Mouse (Mus musculus) midbrain, embryonic 16.5 days (tissue): ENCODE data around the gene Plbd1. TPM values are rescaled to one million over a fixed set of nuclear protein-coding genes. Genes with fewer than 3 reads are reported as not detected.
A peak's percentile ranks its signal among the peaks of the same experiment; 100 is the strongest.

Experiments used
- ATAC-seq: fragments of 200-750 bp; cut with Nextera tagmentation; 2 replicates; pipeline ENCODE4 v1.8.0; 2017; ENCODE audit warnings: moderate TSS enrichment
- H3K27ac ChIP-seq: fragments of 300-500 bp; sonication (generic); 2 replicates; pipeline ENCODE4 v1.5.1; 2014; ENCODE audit warnings: mild to moderate bottlenecking, low read length, mixed read lengths
- H3K27me3 ChIP-seq: fragments of 300-500 bp; sonication (generic); 2 replicates; pipeline ENCODE4 v1.6.1; 2014; ENCODE audit warnings: low read depth, low read length, mixed read lengths; ENCODE audit not compliant: control insufficient read depth, insufficient read depth
- H3K36me3 ChIP-seq: fragments of 300-500 bp; sonication (generic); 2 replicates; pipeline ENCODE4 v1.6.1; 2014; ENCODE audit warnings: mild to moderate bottlenecking, low read length, moderate library complexity, mixed read lengths; ENCODE audit not compliant: control insufficient read depth, insufficient read depth
- H3K4me1 ChIP-seq: fragments of 300-500 bp; sonication (generic); 2 replicates; pipeline ENCODE4 v1.6.1; 2014; ENCODE audit warnings: mild to moderate bottlenecking, low read length, mixed read lengths; ENCODE audit not compliant: control insufficient read depth, insufficient read depth
- H3K4me2 ChIP-seq: fragments of 300-500 bp; sonication (generic); 2 replicates; pipeline ENCODE4 v1.6.1; 2014; ENCODE audit warnings: mild to moderate bottlenecking, low read length, mixed read lengths
- H3K4me3 ChIP-seq: fragments of 300-500 bp; sonication (generic); 2 replicates; pipeline ENCODE4 v1.5.1; 2014; ENCODE audit warnings: low read depth, mild to moderate bottlenecking, low read length, moderate library complexity, mixed read lengths
- H3K9ac ChIP-seq: fragments of 300-500 bp; sonication (generic); 2 replicates; pipeline ENCODE4 v1.6.1; 2014; ENCODE audit warnings: low read depth, low read length, mixed read lengths
- H3K9me3 ChIP-seq: fragments of 300-500 bp; sonication (generic); replicated peaks from 2 replicates; pipeline ENCODE4 v1.6.1; 2014; ENCODE audit warnings: mild to moderate bottlenecking, low read length, mixed read lengths; ENCODE audit not compliant: control insufficient read depth, poor library complexity, severe bottlenecking
- WGBS: fragments of 180-500 bp; shearing (Covaris S2); extraction: QIAGEN DNeasy Blood & Tissue Kit; methylation state at CpG from one replicate; pipeline ENCODE4 v1.1.7; 2014; 5-methylcytosine and 5-hydroxymethylcytosine counted together
- polyA plus RNA-seq: library from polyadenylated mRNA; unstranded; fragments of >200 nt; fragmentation: Nextera tagmentation; extraction: Ambion mirVana; gene quantifications from 2 replicates; pipeline ENCODE4 v1.2.1, GENCODE M21; 2015

Gene Plbd1
- polyA plus RNA-seq: 0.22 and 0.54 TPM in 2 replicates

GRCm38 (mm10) chr6:136661706-136662016 is at the start of gene Plbd1:
Plbd1 (minus strand) TSS chr6:136661928.
- Histone ChIP-seq H3K27me3 (peaks cover 12% of the 10 kb centered on the region), H3K4me2 (peak within 1 kb of the TSS; percentile 45), H3K9me3 (no peaks in the 10 kb centered on the region), H3K4me1 (no peaks in the 10 kb centered on the region; the same call in 1 of the 2 replicates), H3K27ac (no peak within 1 kb of the TSS), H3K36me3 (no peaks in the 10 kb centered on the region), H3K9ac (peak within 1 kb of the TSS; percentile 15; the same call in 1 of the 2 replicates), H3K4me3 (peak within 1 kb of the TSS; percentile 26; the same call in 1 of the 2 replicates)
- ATAC-seq: no peak
- WGBS: under 1% methylated on average over 19 of the region's 19 CpGs

DNA sequence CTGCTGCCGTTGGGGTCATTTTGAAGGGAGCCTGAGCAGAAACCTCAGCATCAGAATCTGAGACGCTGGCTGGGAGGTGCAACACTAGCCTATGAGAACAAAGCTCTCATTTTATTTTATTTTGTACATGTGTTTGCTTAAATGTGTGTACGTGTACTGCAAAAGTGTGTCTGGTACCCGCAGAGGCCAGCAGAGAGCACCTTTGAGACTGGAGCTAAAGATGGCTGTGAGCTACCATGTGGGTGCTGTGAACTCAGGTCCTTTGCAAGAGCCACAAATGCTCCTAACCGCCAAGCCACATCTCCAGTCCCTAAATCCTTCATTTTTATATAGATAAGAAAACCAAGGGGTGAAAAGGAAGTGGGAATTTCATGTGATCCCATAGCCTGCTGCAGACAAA is 48.7 kb upstream of the Plbd1 start:
- H3K27me3 ChIP-seq: no peaks in the 10 kb centered on the region
- no peak overlapping the region for H3K27ac ChIP-seq
- no peaks in the 10 kb centered on the region for H3K4me1 ChIP-seq
- H3K9me3 ChIP-seq: no peaks in the 10 kb centered on the region
- 88% methylated on average over 5 of the region's 5 CpGs for WGBS
- no peak for ATAC-seq
- no peak overlapping the region for H3K9ac ChIP-seq
- H3K4me2 ChIP-seq: no peak overlapping the region
- no peak overlapping the region for H3K4me3 ChIP-seq
- no peaks in the 10 kb centered on the region for H3K36me3 ChIP-seq

DNA sequence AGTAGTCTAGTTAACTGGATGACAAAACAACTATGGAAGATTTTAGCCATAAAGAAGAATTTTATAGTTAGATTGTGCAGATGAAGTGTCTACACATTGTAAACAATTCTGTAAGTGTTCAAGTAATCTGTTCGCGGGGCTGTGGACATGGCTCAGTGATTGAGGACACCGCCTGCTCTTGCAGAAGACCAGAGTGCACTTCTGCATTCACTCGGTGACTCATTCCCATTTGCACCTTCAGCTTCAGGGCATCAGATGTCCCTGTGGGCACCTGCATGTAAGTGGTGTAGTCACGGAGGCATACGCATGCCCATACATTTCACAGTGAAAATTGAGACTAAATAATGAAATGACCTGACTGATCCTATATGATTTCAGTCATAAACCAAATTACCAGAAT is 46.9 kb upstream of the Plbd1 start:
- Histone ChIP-seq H3K27ac (no peak overlapping the region), H3K4me2 (no peak overlapping the region), H3K4me3 (no peak overlapping the region), H3K9me3 (no peaks in the 10 kb centered on the region), H3K4me1 (no peaks in the 10 kb centered on the region), H3K36me3 (no peaks in the 10 kb centered on the region), H3K27me3 (no peaks in the 10 kb centered on the region), H3K9ac (no peak overlapping the region)
- 95% methylated on average over 6 of the region's 6 CpGs for WGBS
- no peak for ATAC-seq

DNA sequence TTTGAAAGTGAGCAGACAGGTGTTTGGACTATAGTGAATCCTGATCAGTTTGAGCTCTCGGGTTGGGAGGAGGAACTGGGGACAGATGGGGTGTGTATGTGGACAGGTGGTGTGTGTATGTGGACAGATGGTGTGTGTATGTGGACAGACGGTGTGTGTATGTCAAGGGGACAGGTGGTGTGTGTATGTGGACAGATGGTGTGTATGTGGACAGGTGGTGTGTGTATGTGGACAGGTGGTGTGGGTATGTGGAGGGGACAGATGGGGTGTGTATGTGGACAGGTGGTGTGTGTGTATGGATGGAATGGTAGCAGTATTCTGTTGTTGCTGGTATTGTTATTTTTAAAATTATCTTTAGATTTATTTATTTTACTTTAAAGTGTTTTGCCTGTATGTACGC is 40.1 kb upstream of the Plbd1 start:
- Histone ChIP-seq H3K4me3 (no peak overlapping the region), H3K27me3 (no peaks in the 10 kb centered on the region), H3K4me2 (no peak overlapping the region), H3K27ac (no peak overlapping the region), H3K36me3 (no peaks in the 10 kb centered on the region), H3K9me3 (no peaks in the 10 kb centered on the region), H3K4me1 (no peaks in the 10 kb centered on the region), H3K9ac (no peak overlapping the region)
- no peak for ATAC-seq
- WGBS: 87% methylated on average over 3 of the region's 3 CpGs

GRCm38 (mm10) chr6:136701185-136701584 is 39.5 kb upstream of the Plbd1 start:
- Histone ChIP-seq H3K4me3 (no peak overlapping the region), H3K4me2 (no peak overlapping the region), H3K9me3 (no peaks in the 10 kb centered on the region), H3K36me3 (no peaks in the 10 kb centered on the region), H3K27me3 (no peaks in the 10 kb centered on the region), H3K27ac (no peak overlapping the region), H3K4me1 (no peaks in the 10 kb centered on the region), H3K9ac (no peak overlapping the region)
- no peak for ATAC-seq
- 87% methylated on average over 5 of the region's 5 CpGs for WGBS

GRCm38 (mm10) chr6:136691314-136691713 is 29.6 kb upstream of the Plbd1 start:
- Histone ChIP-seq H3K4me1 (no peaks in the 10 kb centered on the region), H3K4me2 (no peak overlapping the region), H3K4me3 (no peak overlapping the region), H3K27ac (no peak overlapping the region), H3K9me3 (0 out of 2 replicates have a peak, but pooled peaks cover 3% of the 10 kb centered on the region), H3K27me3 (no peaks in the 10 kb centered on the region), H3K9ac (no peak overlapping the region), H3K36me3 (no peaks in the 10 kb centered on the region)
- no peak for ATAC-seq
- 89% methylated on average over 6 of the region's 6 CpGs for WGBS

GRCm38 (mm10) chr6:136690527-136690926 is 28.8 kb upstream of the Plbd1 start:
- WGBS: 78% methylated on average over 5 of the region's 5 CpGs
- Histone ChIP-seq H3K4me1 (no peaks in the 10 kb centered on the region), H3K36me3 (no peaks in the 10 kb centered on the region), H3K27ac (no peak overlapping the region), H3K4me3 (no peak overlapping the region), H3K27me3 (no peaks in the 10 kb centered on the region), H3K4me2 (no peak overlapping the region), H3K9me3 (0 out of 2 replicates have a peak, but pooled peaks cover 3% of the 10 kb centered on the region), H3K9ac (no peak overlapping the region)
- ATAC-seq: no peak

- H3K4me3 ChIP-seq: no peak overlapping the region
- H3K27me3 ChIP-seq: no peaks in the 10 kb centered on the region
- no peak overlapping the region for H3K9ac ChIP-seq
- H3K9me3 ChIP-seq: 0 out of 2 replicates have a peak, but pooled peaks cover 3% of the 10 kb centered on the region
- 78% methylated on average over 15 of the region's 15 CpGs for WGBS
- ATAC-seq: no peak
- no peaks in the 10 kb centered on the region for H3K36me3 ChIP-seq
- no peak overlapping the region for H3K4me2 ChIP-seq
- no peak overlapping the region for H3K27ac ChIP-seq
- no peaks in the 10 kb centered on the region for H3K4me1 ChIP-seq
Observed at GRCm38 (mm10) chr6:136689790-136690413, 28.2 kb upstream of the Plbd1 start.

GRCm38 (mm10) chr6:136685433-136685832 is 23.7 kb upstream of the Plbd1 start:
- Histone ChIP-seq H3K9me3 (no peaks in the 10 kb centered on the region; the same call in 1 of the 2 replicates), H3K27ac (no peak overlapping the region), H3K9ac (no peak overlapping the region), H3K4me2 (no peak overlapping the region), H3K36me3 (no peaks in the 10 kb centered on the region), H3K27me3 (no peaks in the 10 kb centered on the region), H3K4me1 (no peaks in the 10 kb centered on the region), H3K4me3 (no peak overlapping the region)
- 74% methylated on average over 5 of the region's 5 CpGs for WGBS
- ATAC-seq: no peak
